Mouse (Mus musculus) liver, adult 2 months (tissue): Measurements from ENCODE around the gene St6galnac3. TPM values are rescaled to one million over a fixed set of nuclear protein-coding genes. Genes with fewer than 3 reads are reported as not detected.

Experiments used
- DNase-seq: peaks from one replicate; pipeline ENCODE4 v3.0.0-alpha.2; 2011; ENCODE audit warnings: low read depth, low spot score; ENCODE audit errors: extremely low read depth
- H3K27ac ChIP-seq: fragments of 200-500 bp; replicated peaks from 2 replicates; pipeline ENCODE4 v1.5.1; 2012; ENCODE audit warnings: low read depth, mild to moderate bottlenecking, control low read depth, inconsistent platforms, low read length; ENCODE audit not compliant: insufficient read depth
- H3K27me3 ChIP-seq: fragments of 200-500 bp; 2 replicates; pipeline ENCODE4 v1.6.1; 2012; ENCODE audit warnings: mild to moderate bottlenecking, moderate library complexity, low read length, inconsistent platforms; ENCODE audit not compliant: control insufficient read depth, insufficient read depth
- H3K36me3 ChIP-seq: fragments of 200-500 bp; 2 replicates; pipeline ENCODE4 v1.6.1; 2012; ENCODE audit warnings: low read length, inconsistent platforms; ENCODE audit not compliant: control insufficient read depth, insufficient read depth
- H3K4me1 ChIP-seq: fragments of 200-500 bp; 2 replicates; pipeline ENCODE4 v1.6.1; 2011; ENCODE audit warnings: low read length; ENCODE audit not compliant: control insufficient read depth, insufficient read depth
- H3K4me3 ChIP-seq: fragments of 200-500 bp; 2 replicates; pipeline ENCODE4 v1.5.1; 2011; ENCODE audit warnings: low read depth, mild to moderate bottlenecking, control low read depth, low read length, moderate library complexity; ENCODE audit not compliant: insufficient read depth
- H3K79me2 ChIP-seq: fragments of 200-500 bp; 2 replicates; pipeline ENCODE4 v1.6.1; 2012; ENCODE audit warnings: inconsistent platforms, mild to moderate bottlenecking, low read length, moderate library complexity; ENCODE audit not compliant: control insufficient read depth, insufficient read depth
- H3K9ac ChIP-seq: fragments of 200-500 bp; 2 replicates; pipeline ENCODE4 v1.6.1; 2012; ENCODE audit warnings: low read depth, mild to moderate bottlenecking, control low read depth, inconsistent platforms, low read length
- CTCF ChIP-seq: fragments of 200-500 bp; IDR thresholded peaks from 2 replicates; pipeline ENCODE4 v1.5.1; 2011; ENCODE audit warnings: low read depth, low read length, control low read depth
- POLR2A ChIP-seq: fragments of 200-500 bp; IDR thresholded peaks from 2 replicates; pipeline ENCODE4 v1.6.1; 2011; ENCODE audit warnings: low read length, control low read depth; ENCODE audit not compliant: insufficient read depth; ENCODE audit errors: extremely low read depth
- WGBS: fragments of 180-500 bp; shearing (Covaris S2); methylation state at CpG from one replicate; pipeline ENCODE4 v1.1.7; 2018; 5-methylcytosine and 5-hydroxymethylcytosine counted together
- polyA plus RNA-seq: library from polyadenylated mRNA; depleted of rRNA; stranded (reverse); fragments of >200 nt; gene quantifications from 2 replicates; pipeline ENCODE4 v1.2.3, GENCODE M21; 2012
- total RNA-seq: library from RNA; depleted of rRNA; stranded (reverse); fragments of >200 nt; gene quantifications from 2 replicates; pipeline ENCODE4 v1.2.3, GENCODE M21; 2014

The St6galnac3 gene
- total and polyA plus RNA-seq, 2 experiments: 0.24 to 0.83 TPM

DNA sequence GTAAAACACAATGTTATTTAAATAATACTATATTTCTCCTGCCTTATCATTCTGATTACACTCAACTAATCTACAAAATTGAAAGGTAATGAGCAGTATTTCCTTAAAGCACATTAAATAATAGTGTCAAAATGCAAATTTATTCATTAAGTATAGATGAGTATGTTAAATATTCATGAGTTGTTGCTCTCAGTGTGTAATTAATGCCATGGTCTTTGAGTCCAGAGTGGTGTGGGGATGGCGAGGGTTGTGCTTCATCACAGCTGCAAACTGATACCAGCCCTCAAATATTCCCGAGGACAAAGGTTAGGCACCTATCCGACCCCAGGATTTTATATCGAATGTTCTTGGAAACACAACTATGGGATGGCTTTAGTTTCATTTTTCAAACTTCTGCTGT is 548.2 kb downstream of the St6galnac3 start:
- WGBS: 82% methylated on average over 4 of the region's 4 CpGs
- no peak overlapping the region for H3K4me3 ChIP-seq
- H3K4me1 ChIP-seq: no peaks in the 10 kb centered on the region
- no peak overlapping the region for H3K27ac ChIP-seq
- H3K27me3 ChIP-seq: no peaks in the 10 kb centered on the region
- DNase-seq: no peak
- TF ChIP-seq CTCF: no peak
- TF ChIP-seq POLR2A: no peak
- H3K36me3 ChIP-seq: no peaks in the 10 kb centered on the region
- no peaks in the 10 kb centered on the region for H3K79me2 ChIP-seq
- H3K9ac ChIP-seq: no peak overlapping the region

DNA sequence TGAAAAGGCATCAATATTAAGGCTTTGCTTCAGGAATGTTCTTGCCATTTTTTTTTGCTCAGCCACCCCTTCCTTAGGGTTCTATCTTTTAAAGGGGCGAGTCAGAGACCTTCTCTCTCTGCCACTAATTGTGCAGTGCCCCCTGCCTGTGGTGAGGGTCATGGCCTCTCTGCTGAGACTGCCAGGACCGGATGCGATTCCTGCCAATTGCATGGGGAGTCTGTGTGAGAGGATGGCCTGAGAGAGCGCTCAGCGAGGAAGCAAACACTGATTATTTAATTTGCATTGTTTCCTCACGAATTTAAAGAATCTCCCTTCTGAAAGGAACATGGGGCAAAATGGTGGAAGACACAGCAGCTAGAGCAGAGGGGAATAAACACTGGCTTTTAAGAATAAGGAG is 548.6 kb downstream of the St6galnac3 start:
- H3K27me3 ChIP-seq: no peaks in the 10 kb centered on the region
- 51% methylated on average over 6 of the region's 6 CpGs for WGBS
- peak; percentile 1 for DNase-seq
- H3K27ac ChIP-seq: no peak overlapping the region
- H3K79me2 ChIP-seq: no peaks in the 10 kb centered on the region
- TF ChIP-seq CTCF: peak; percentile 32
- TF ChIP-seq POLR2A: no peak
- no peaks in the 10 kb centered on the region for H3K4me1 ChIP-seq
- no peak overlapping the region for H3K9ac ChIP-seq
- H3K36me3 ChIP-seq: no peaks in the 10 kb centered on the region
- no peak overlapping the region for H3K4me3 ChIP-seq

DNA sequence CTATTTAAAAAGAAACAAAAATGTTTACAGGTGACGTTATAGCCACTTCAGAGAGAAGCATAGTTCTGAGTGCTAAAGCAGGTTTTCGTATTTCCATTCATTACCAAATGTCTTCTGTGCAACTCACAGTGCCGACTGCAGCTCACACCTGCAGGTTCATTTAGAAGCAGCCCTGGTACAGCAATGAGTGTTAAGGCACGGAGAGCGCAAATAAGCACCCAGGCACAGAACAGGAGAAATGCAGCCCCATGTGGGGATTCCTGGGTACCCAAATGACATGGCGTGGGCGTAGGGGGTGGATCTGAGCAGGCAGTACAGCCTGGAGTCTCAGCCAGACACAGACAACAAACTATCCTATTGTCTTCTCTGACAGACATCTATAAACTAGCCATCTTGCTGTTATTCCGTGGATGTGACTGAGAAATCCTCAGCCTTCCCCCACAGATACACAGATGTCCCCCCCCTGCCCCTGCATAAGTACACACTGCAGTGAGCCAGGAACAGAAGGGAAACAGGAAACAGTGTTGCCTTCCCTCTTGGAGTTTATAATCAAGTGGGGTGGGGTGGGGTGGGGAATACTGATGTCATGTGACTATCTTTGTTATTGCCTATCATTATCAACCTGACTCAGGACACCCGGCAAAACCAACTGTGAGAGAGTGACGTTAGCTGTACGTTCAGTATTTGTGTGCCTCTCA is 550.5 kb downstream of the St6galnac3 start:
- no peak overlapping the region for H3K9ac ChIP-seq
- no peak for DNase-seq
- H3K4me1 ChIP-seq: no peaks in the 10 kb centered on the region
- H3K27me3 ChIP-seq: no peaks in the 10 kb centered on the region
- H3K36me3 ChIP-seq: no peaks in the 10 kb centered on the region
- H3K4me3 ChIP-seq: no peak overlapping the region
- WGBS: 83% methylated on average over 11 of the region's 11 CpGs
- TF ChIP-seq CTCF (no peak), POLR2A (no peak)
- H3K27ac ChIP-seq: no peak overlapping the region
- no peaks in the 10 kb centered on the region for H3K79me2 ChIP-seq

DNA sequence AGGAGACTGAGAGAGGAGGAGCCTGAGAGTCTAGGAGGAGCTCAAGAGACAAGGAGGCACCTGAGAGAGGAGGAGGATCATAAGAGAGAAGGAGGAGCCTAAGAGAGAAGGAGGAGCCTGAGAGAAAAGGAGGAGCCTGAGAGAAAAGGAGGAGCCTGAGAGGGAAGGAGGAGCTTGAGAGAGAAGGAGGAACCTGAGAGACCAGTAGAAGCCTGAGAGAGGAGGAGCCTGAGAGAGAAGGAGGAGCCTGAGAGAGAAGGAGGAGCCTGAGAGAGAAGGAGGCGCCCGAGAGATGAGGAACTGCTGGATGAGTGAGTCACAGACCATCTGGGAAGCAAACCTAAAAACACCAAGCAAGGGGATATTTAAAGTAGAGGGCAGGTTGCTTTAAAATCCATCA is 551.4 kb downstream of the St6galnac3 start:
- no peak overlapping the region for H3K9ac ChIP-seq
- no peaks in the 10 kb centered on the region for H3K79me2 ChIP-seq
- no peaks in the 10 kb centered on the region for H3K4me1 ChIP-seq
- no peak overlapping the region for H3K27ac ChIP-seq
- no peaks in the 10 kb centered on the region for H3K36me3 ChIP-seq
- no peak for TF ChIP-seq CTCF
- TF ChIP-seq POLR2A: no peak
- 94% methylated on average over 2 of the region's 2 CpGs for WGBS
- no peak for DNase-seq
- H3K27me3 ChIP-seq: no peaks in the 10 kb centered on the region
- H3K4me3 ChIP-seq: no peak overlapping the region

DNA sequence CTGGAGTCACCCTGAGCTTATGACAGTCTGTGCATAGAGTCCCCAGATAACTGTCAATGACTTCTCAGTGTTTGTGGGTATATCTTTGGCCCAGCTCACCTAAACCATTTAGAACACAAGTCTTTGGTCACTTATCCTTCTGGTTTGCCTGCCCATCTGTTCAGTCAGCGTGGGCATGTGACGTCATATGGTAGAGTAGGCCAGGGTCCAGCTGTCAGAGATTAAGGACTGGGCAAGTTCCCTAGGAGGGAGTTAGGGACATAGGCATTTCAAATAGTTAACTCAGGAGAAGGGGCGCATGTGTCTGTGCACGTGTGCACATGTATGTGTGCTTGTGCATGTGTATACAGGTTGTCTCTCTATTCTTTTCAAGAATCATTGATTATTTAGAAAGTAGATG is 554.8 kb downstream of the St6galnac3 start:
- H3K4me3 ChIP-seq: no peak overlapping the region
- H3K79me2 ChIP-seq: no peaks in the 10 kb centered on the region
- H3K27ac ChIP-seq: no peak overlapping the region
- TF ChIP-seq POLR2A (no peak), CTCF (no peak)
- no peak overlapping the region for H3K9ac ChIP-seq
- no peaks in the 10 kb centered on the region for H3K27me3 ChIP-seq
- 89% methylated on average over 4 of the region's 4 CpGs for WGBS
- H3K4me1 ChIP-seq: no peaks in the 10 kb centered on the region
- H3K36me3 ChIP-seq: no peaks in the 10 kb centered on the region
- no peak for DNase-seq

DNA sequence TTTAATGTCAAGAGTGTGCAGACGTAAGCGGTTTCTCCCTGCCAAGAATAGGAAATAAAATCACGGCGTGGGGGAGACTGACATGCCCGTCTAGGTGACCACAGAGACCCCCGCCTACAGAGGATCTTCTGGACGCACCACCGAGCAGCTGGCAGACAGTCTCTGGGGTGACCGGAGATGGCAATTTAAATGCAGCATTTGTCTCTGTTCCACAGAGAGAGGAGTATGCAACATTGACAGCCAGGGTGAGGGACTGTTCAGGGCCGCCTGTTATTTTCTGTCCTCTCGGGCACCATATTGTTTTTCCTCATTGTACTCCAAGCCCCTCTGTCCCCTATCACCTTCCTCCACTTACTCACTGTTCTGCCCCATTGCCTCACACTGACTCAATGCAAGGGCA is 555.2 kb downstream of the St6galnac3 start:
- Histone ChIP-seq H3K4me1 (no peaks in the 10 kb centered on the region), H3K79me2 (no peaks in the 10 kb centered on the region), H3K27ac (no peak overlapping the region), H3K4me3 (no peak overlapping the region), H3K36me3 (no peaks in the 10 kb centered on the region), H3K27me3 (no peaks in the 10 kb centered on the region), H3K9ac (no peak overlapping the region)
- DNase-seq: no peak
- 87% methylated on average over 11 of the region's 11 CpGs for WGBS
- no peak for TF ChIP-seq CTCF
- no peak for TF ChIP-seq POLR2A
